Mouse (Mus musculus): ENCODE measurements around the gene Ppp1r37. TPM values are rescaled to one million over a fixed set of nuclear protein-coding genes. Genes with fewer than 3 reads are reported as not detected.

The Ppp1r37 gene
- polyA plus RNA-seq, 1 experiment from 2014 or later, result 5.8 TPM

GRCm38 (mm10) chr7:19494751-19495474 lies 68.0 kb downstream of the Ppp1r37 start:
- Histone ChIP-seq H3K4me2 (replicated peaks; ENCODE audit: low read depth, low read length) (no peak overlapping the region), H3K36me3 (ENCODE audit: control insufficient read depth, insufficient read depth, low read length) (no peaks in the 10 kb centered on the region), H3K9me3 (ENCODE audit: control insufficient read depth, low read length) (no peaks in the 10 kb centered on the region), H3K27ac (ENCODE audit: low read depth, low read length) (no peak overlapping the region), H3K27me3 (ENCODE audit: control insufficient read depth, insufficient read depth, low read length) (peaks cover 25% of the 10 kb centered on the region), H3K4me3 (ENCODE audit: low read depth, low read length) (no peak overlapping the region), H3K4me1 (replicated peaks; ENCODE audit: control insufficient read depth, insufficient read depth, low read length) (0 out of 2 replicates have a peak, but pooled peaks cover 3% of the 10 kb centered on the region), H3K9ac (ENCODE audit: low read depth, low read length) (no peak overlapping the region)
- WGBS, result 83% methylated on average over 25 of the region's 25 CpGs
- ATAC-seq (ENCODE audit: low FRiP score) (no peak), DNase-seq (ENCODE audit: low spot score) (no peak)

- Histone ChIP-seq H3K4me1 (replicated peaks; ENCODE audit: control insufficient read depth, insufficient read depth, low read length) (peaks cover 6% of the 10 kb centered on the region; the same call in 1 of the 2 replicates), H3K9ac (ENCODE audit: low read depth, low read length) (peak overlapping the region; percentile 15; the same call in 1 of the 2 replicates), H3K4me3 (ENCODE audit: low read depth, low read length) (0 out of 2 replicates have a peak overlapping the region, but pooled peaks have one; percentile 13), H3K27me3 (ENCODE audit: control insufficient read depth, insufficient read depth, low read length) (peaks cover 49% of the 10 kb centered on the region), H3K9me3 (ENCODE audit: control insufficient read depth, low read length) (no peaks in the 10 kb centered on the region), H3K27ac (ENCODE audit: low read depth, low read length) (no peak overlapping the region), H3K4me2 (replicated peaks; ENCODE audit: low read depth, low read length) (peak overlapping the region; percentile 37), H3K36me3 (ENCODE audit: control insufficient read depth, insufficient read depth, low read length) (no peaks in the 10 kb centered on the region)
- DNase-seq (ENCODE audit: low spot score) (peak; percentile 42), ATAC-seq (ENCODE audit: low FRiP score) (no peak)
- 3% methylated on average over 26 of the region's 26 CpGs for WGBS
These were observed 71.1 kb downstream of the Ppp1r37 start for GRCm38 (mm10) chr7:19491731-19492130.

- Histone ChIP-seq H3K36me3 (ENCODE audit: control insufficient read depth, insufficient read depth, low read length) (no peaks in the 10 kb centered on the region), H3K9me3 (ENCODE audit: control insufficient read depth, low read length) (no peaks in the 10 kb centered on the region), H3K27ac (ENCODE audit: low read depth, low read length) (no peak overlapping the region), H3K9ac (ENCODE audit: low read depth, low read length) (no peak overlapping the region), H3K4me1 (replicated peaks; ENCODE audit: control insufficient read depth, insufficient read depth, low read length) (peaks cover 6% of the 10 kb centered on the region; the same call in 1 of the 2 replicates), H3K27me3 (ENCODE audit: control insufficient read depth, insufficient read depth, low read length) (peaks cover 49% of the 10 kb centered on the region), H3K4me2 (replicated peaks; ENCODE audit: low read depth, low read length) (peak overlapping the region; percentile 25), H3K4me3 (ENCODE audit: low read depth, low read length) (peak overlapping the region; percentile 18)
- WGBS, result 2% methylated on average over 30 of the region's 31 CpGs
- peak; percentile 51; the same call in 1 of the 2 replicates for ATAC-seq (ENCODE audit: low FRiP score)
- DNase-seq (ENCODE audit: low spot score), result peak; percentile 48
These were observed 73.4 kb downstream of the Ppp1r37 start for GRCm38 (mm10) chr7:19489525-19489924.

GRCm38 (mm10) chr7:19486549-19486948 lies 76.3 kb downstream of the Ppp1r37 start:
- DNase-seq (ENCODE audit: low spot score), result no peak
- H3K9me3 ChIP-seq (ENCODE audit: control insufficient read depth, low read length), result no peaks in the 10 kb centered on the region
- no peaks in the 10 kb centered on the region for H3K36me3 ChIP-seq (ENCODE audit: control insufficient read depth, insufficient read depth, low read length)
- H3K4me1 ChIP-seq (replicated peaks; ENCODE audit: control insufficient read depth, insufficient read depth, low read length), result peaks cover 3% of the 10 kb centered on the region; the same call in 1 of the 2 replicates
- no peak overlapping the region for H3K27ac ChIP-seq (ENCODE audit: low read depth, low read length)
- no peak overlapping the region for H3K4me3 ChIP-seq (ENCODE audit: low read depth, low read length)
- ATAC-seq (ENCODE audit: low FRiP score), result no peak
- no peak overlapping the region for H3K4me2 ChIP-seq (replicated peaks; ENCODE audit: low read depth, low read length)
- 92% methylated on average over 7 of the region's 7 CpGs for WGBS
- H3K9ac ChIP-seq (ENCODE audit: low read depth, low read length), result no peak overlapping the region
- H3K27me3 ChIP-seq (ENCODE audit: control insufficient read depth, insufficient read depth, low read length), result peaks cover 39% of the 10 kb centered on the region

GRCm38 (mm10) chr7:19485488-19485887 lies 77.4 kb downstream of the Ppp1r37 start:
- H3K27ac ChIP-seq (ENCODE audit: low read depth, low read length), result no peak overlapping the region
- no peak for ATAC-seq (ENCODE audit: low FRiP score)
- H3K4me3 ChIP-seq (ENCODE audit: low read depth, low read length), result no peak overlapping the region
- H3K9ac ChIP-seq (ENCODE audit: low read depth, low read length), result no peak overlapping the region
- no peaks in the 10 kb centered on the region for H3K9me3 ChIP-seq (ENCODE audit: control insufficient read depth, low read length)
- H3K4me2 ChIP-seq (replicated peaks; ENCODE audit: low read depth, low read length), result no peak overlapping the region
- H3K27me3 ChIP-seq (ENCODE audit: control insufficient read depth, insufficient read depth, low read length), result peaks cover 29% of the 10 kb centered on the region
- peaks cover 3% of the 10 kb centered on the region; the same call in 1 of the 2 replicates for H3K4me1 ChIP-seq (replicated peaks; ENCODE audit: control insufficient read depth, insufficient read depth, low read length)
- no peak for DNase-seq (ENCODE audit: low spot score)
- no peaks in the 10 kb centered on the region for H3K36me3 ChIP-seq (ENCODE audit: control insufficient read depth, insufficient read depth, low read length)
- 100% methylated on average over 1 of the region's 1 CpGs for WGBS

GRCm38 (mm10) chr7:19483281-19483680 lies 79.6 kb downstream of the Ppp1r37 start:
- H3K9ac ChIP-seq (ENCODE audit: low read depth, low read length), result no peak overlapping the region
- H3K36me3 ChIP-seq (ENCODE audit: control insufficient read depth, insufficient read depth, low read length), result no peaks in the 10 kb centered on the region
- peaks cover 10% of the 10 kb centered on the region for H3K27me3 ChIP-seq (ENCODE audit: control insufficient read depth, insufficient read depth, low read length)
- no peak overlapping the region for H3K4me3 ChIP-seq (ENCODE audit: low read depth, low read length)
- WGBS, result 83% methylated on average over 8 of the region's 8 CpGs
- H3K4me1 ChIP-seq (replicated peaks; ENCODE audit: control insufficient read depth, insufficient read depth, low read length), result no peaks in the 10 kb centered on the region
- no peak overlapping the region for H3K4me2 ChIP-seq (replicated peaks; ENCODE audit: low read depth, low read length)
- DNase-seq (ENCODE audit: low spot score) (no peak), ATAC-seq (ENCODE audit: low FRiP score) (no peak)
- no peaks in the 10 kb centered on the region for H3K9me3 ChIP-seq (ENCODE audit: control insufficient read depth, low read length)
- H3K27ac ChIP-seq (ENCODE audit: low read depth, low read length), result no peak overlapping the region

Other genes with a start within 250 kb of the Ppp1r37 start
- gene Ercc1, start 218.3 kb downstream of the Ppp1r37 start, polyA plus RNA-seq (2014; fragmentation: Nextera tagmentation; extraction: Ambion mirVana), result 108 and 112 TPM in 2 replicates
- gene Cd3eap, start 203.6 kb downstream of the Ppp1r37 start, polyA plus RNA-seq (2014; fragmentation: Nextera tagmentation; extraction: Ambion mirVana), result 14.7 and 15.2 TPM in 2 replicates
- 3.2 and 5.0 TPM in 2 replicates for gene Ppp1r13l, start 203.3 kb downstream of the Ppp1r37 start, polyA plus RNA-seq (2014; fragmentation: Nextera tagmentation; extraction: Ambion mirVana)
- gene Ercc2, start 181.1 kb downstream of the Ppp1r37 start, polyA plus RNA-seq (2014; fragmentation: Nextera tagmentation; extraction: Ambion mirVana), result 7.7 and 8.7 TPM in 2 replicates
- 2.3 TPM in 2 replicates for gene Klc3, start 159.0 kb downstream of the Ppp1r37 start, polyA plus RNA-seq (2014; fragmentation: Nextera tagmentation; extraction: Ambion mirVana)
- 0.13 TPM in 1 of 2 replicates, not detected in the other for gene Ckm, start 158.3 kb downstream of the Ppp1r37 start, polyA plus RNA-seq (2014; fragmentation: Nextera tagmentation; extraction: Ambion mirVana)
- 11.5 and 13.3 TPM in 2 replicates for gene Mark4, start 104.3 kb downstream of the Ppp1r37 start, polyA plus RNA-seq (2014; fragmentation: Nextera tagmentation; extraction: Ambion mirVana)
- gene Exoc3l2, start 99.7 kb downstream of the Ppp1r37 start, polyA plus RNA-seq (2014; fragmentation: Nextera tagmentation; extraction: Ambion mirVana), result 0.66 and 0.76 TPM in 2 replicates
- gene Bloc1s3, start 54.7 kb downstream of the Ppp1r37 start, polyA plus RNA-seq (2014; fragmentation: Nextera tagmentation; extraction: Ambion mirVana), result 2.4 and 2.5 TPM in 2 replicates
- gene Trappc6a, start 54.7 kb downstream of the Ppp1r37 start, polyA plus RNA-seq (2014; fragmentation: Nextera tagmentation; extraction: Ambion mirVana), result 45.7 and 49.8 TPM in 2 replicates
- 0.10 and 0.17 TPM in 2 replicates for gene Nkpd1, start 45.2 kb downstream of the Ppp1r37 start, polyA plus RNA-seq (2014; fragmentation: Nextera tagmentation; extraction: Ambion mirVana)
- 0.22 and 0.38 TPM in 2 replicates for gene Zfp296, start 14.2 kb upstream of the Ppp1r37 start, polyA plus RNA-seq (2014; fragmentation: Nextera tagmentation; extraction: Ambion mirVana)
- gene Gemin7, start 14.5 kb upstream of the Ppp1r37 start, polyA plus RNA-seq (2014; fragmentation: Nextera tagmentation; extraction: Ambion mirVana), result 161 and 173 TPM in 2 replicates
- gene Clasrp, start 41.4 kb upstream of the Ppp1r37 start, polyA plus RNA-seq (2014; fragmentation: Nextera tagmentation; extraction: Ambion mirVana), result 49.8 and 50.5 TPM in 2 replicates
- gene Relb, start 66.4 kb upstream of the Ppp1r37 start, polyA plus RNA-seq (2014; fragmentation: Nextera tagmentation; extraction: Ambion mirVana), result 3.7 and 3.9 TPM in 2 replicates
- 86.2 and 94.4 TPM in 2 replicates for gene Clptm1, start 102.0 kb upstream of the Ppp1r37 start, polyA plus RNA-seq (2014; fragmentation: Nextera tagmentation; extraction: Ambion mirVana)
- 0.33 TPM in 1 of 2 replicates, not detected in the other for gene Apoc2, start 114.9 kb upstream of the Ppp1r37 start, polyA plus RNA-seq (2014; fragmentation: Nextera tagmentation; extraction: Ambion mirVana)
- gene Gm44805, start 118.3 kb upstream of the Ppp1r37 start, polyA plus RNA-seq (2014; fragmentation: Nextera tagmentation; extraction: Ambion mirVana), result not detected in 2 replicates
- gene Apoc4, start 118.4 kb upstream of the Ppp1r37 start, polyA plus RNA-seq (2014; fragmentation: Nextera tagmentation; extraction: Ambion mirVana), result not detected in 2 replicates
- 3.0 and 3.4 TPM in 2 replicates for gene Apoc1, start 129.6 kb upstream of the Ppp1r37 start, polyA plus RNA-seq (2014; fragmentation: Nextera tagmentation; extraction: Ambion mirVana)
- 192 and 221 TPM in 2 replicates for gene Apoe, start 136.1 kb upstream of the Ppp1r37 start, polyA plus RNA-seq (2014; fragmentation: Nextera tagmentation; extraction: Ambion mirVana)
- gene Tomm40, start 152.4 kb upstream of the Ppp1r37 start, polyA plus RNA-seq (2014; fragmentation: Nextera tagmentation; extraction: Ambion mirVana), result 113 and 129 TPM in 2 replicates
- 52.5 and 60.3 TPM in 2 replicates for gene Nectin2, start 187.4 kb upstream of the Ppp1r37 start, polyA plus RNA-seq (2014; fragmentation: Nextera tagmentation; extraction: Ambion mirVana)
- gene Bcam, start 207.9 kb upstream of the Ppp1r37 start, polyA plus RNA-seq (2014; fragmentation: Nextera tagmentation; extraction: Ambion mirVana), result 20.6 and 22.1 TPM in 2 replicates
- gene Cblc, start 233.7 kb upstream of the Ppp1r37 start, polyA plus RNA-seq (2014; fragmentation: Nextera tagmentation; extraction: Ambion mirVana), result 0.59 and 0.63 TPM in 2 replicates